Mouse (Mus musculus) heart, embryonic 11.5 days (tissue): ENCODE measurements at regions not wholly inside any gene's neighbourhood (a gene's known extent, or its start where the extent isn't known, plus 50 kb on each side); places are given as distances from the start of the nearest gene placed in this dataset.

ENCODE experiments used
- ATAC-seq: fragments of 200-750 bp; cut with Nextera tagmentation; replicated peaks from 2 replicates; pipeline ENCODE4 v1.8.0; 2017; ENCODE audit warnings: moderate library complexity; ENCODE audit not compliant: insufficient number of reproducible peaks, low FRiP score, low TSS enrichment
- H3K27ac ChIP-seq: fragments of 300-500 bp; sonication (generic); 2 replicates; pipeline ENCODE4 v1.5.1; 2014; ENCODE audit warnings: mild to moderate bottlenecking, low read depth, low read length
- H3K27me3 ChIP-seq: fragments of 300-500 bp; sonication (generic); 2 replicates; pipeline ENCODE4 v1.6.1; 2014; ENCODE audit warnings: mild to moderate bottlenecking, low read length, mixed read lengths; ENCODE audit not compliant: control insufficient read depth, insufficient read depth
- H3K36me3 ChIP-seq: fragments of 300-500 bp; sonication (generic); 2 replicates; pipeline ENCODE4 v1.6.1; 2014; ENCODE audit warnings: mild to moderate bottlenecking, low read length, moderate library complexity, mixed read lengths; ENCODE audit not compliant: control insufficient read depth, insufficient read depth
- H3K4me1 ChIP-seq: fragments of 300-500 bp; sonication (generic); 2 replicates; pipeline ENCODE4 v1.6.1; 2014; ENCODE audit warnings: low read length; ENCODE audit not compliant: control insufficient read depth, insufficient read depth
- H3K4me2 ChIP-seq: fragments of 300-500 bp; sonication (generic); 2 replicates; pipeline ENCODE4 v1.6.1; 2014; ENCODE audit warnings: mild to moderate bottlenecking, moderate library complexity
- H3K4me3 ChIP-seq: fragments of 300-500 bp; sonication (generic); 2 replicates; pipeline ENCODE4 v1.5.1; 2014; ENCODE audit warnings: low read depth, low read length
- H3K9ac ChIP-seq: fragments of 300-500 bp; sonication (generic); 2 replicates; pipeline ENCODE4 v1.6.1; 2014; ENCODE audit warnings: mild to moderate bottlenecking, low read depth, low read length, moderate library complexity
- H3K9me3 ChIP-seq: fragments of 300-500 bp; sonication (generic); replicated peaks from 2 replicates; pipeline ENCODE4 v1.6.1; 2016; ENCODE audit warnings: low read length; ENCODE audit not compliant: control insufficient read depth
- WGBS: fragments of 180-500 bp; shearing (Covaris S2); extraction: QIAGEN DNeasy Blood & Tissue Kit; methylation state at CpG from one replicate; pipeline ENCODE4 v1.1.7; 2014; ENCODE audit not compliant: insufficient replicate concordance; 5-methylcytosine and 5-hydroxymethylcytosine counted together

DNA sequence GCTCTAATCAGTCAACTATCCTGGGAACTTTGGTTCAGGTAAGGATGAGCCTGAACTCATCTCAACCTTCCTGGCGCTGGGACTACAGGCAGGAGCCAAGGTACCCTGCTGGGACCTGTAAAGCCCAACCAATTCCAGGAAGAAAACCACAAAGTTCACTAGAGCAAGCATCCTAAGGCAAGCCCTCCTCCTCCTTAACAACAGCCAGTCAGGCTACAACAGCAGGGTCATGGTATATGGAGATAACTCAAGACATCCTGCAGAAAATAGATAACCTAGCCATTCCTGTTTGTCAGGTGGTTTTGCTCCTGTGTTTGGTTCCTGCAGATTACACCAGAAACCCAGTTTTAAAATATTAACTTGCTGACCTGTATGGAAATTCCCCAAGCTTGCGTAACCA is 128.4 kb downstream of the Matn1 start:
- Histone ChIP-seq H3K4me3 (no peak overlapping the region), H3K27ac (no peak overlapping the region), H3K4me2 (no peak overlapping the region), H3K9ac (no peak overlapping the region), H3K36me3 (no peaks in the 10 kb centered on the region), H3K27me3 (no peaks in the 10 kb centered on the region), H3K4me1 (no peaks in the 10 kb centered on the region), H3K9me3 (no peaks in the 10 kb centered on the region)
- peak; percentile 69; the same call in 1 of the 2 replicates for ATAC-seq
- WGBS: 83% methylated on average over 2 of the region's 2 CpGs

DNA sequence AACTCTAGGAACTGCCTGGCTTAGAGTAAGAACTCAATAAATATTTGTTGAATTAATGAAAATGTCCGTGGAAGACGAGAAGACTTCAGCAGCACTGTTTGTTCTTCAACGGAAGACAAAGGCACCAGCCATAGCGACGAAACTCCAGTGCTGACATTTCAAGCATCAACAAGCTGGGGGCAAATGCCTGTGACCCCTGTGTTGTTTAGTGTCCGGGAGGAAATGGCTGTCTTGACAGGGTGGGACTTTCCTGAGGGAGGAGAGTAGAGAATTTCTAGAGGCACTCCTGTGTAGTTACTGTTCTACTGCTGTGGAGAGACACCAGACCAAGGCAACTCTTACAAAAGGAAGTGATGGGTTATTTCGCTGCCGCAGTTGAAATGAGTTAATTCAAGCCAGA is 129.2 kb downstream of the Matn1 start:
- Histone ChIP-seq H3K4me1 (no peaks in the 10 kb centered on the region), H3K27me3 (no peaks in the 10 kb centered on the region), H3K4me2 (no peak overlapping the region), H3K9me3 (no peaks in the 10 kb centered on the region), H3K9ac (no peak overlapping the region), H3K27ac (no peak overlapping the region; the same call in 1 of the 2 replicates), H3K4me3 (no peak overlapping the region), H3K36me3 (no peaks in the 10 kb centered on the region)
- 51% methylated on average over 8 of the region's 8 CpGs for WGBS
- ATAC-seq: no peak

DNA sequence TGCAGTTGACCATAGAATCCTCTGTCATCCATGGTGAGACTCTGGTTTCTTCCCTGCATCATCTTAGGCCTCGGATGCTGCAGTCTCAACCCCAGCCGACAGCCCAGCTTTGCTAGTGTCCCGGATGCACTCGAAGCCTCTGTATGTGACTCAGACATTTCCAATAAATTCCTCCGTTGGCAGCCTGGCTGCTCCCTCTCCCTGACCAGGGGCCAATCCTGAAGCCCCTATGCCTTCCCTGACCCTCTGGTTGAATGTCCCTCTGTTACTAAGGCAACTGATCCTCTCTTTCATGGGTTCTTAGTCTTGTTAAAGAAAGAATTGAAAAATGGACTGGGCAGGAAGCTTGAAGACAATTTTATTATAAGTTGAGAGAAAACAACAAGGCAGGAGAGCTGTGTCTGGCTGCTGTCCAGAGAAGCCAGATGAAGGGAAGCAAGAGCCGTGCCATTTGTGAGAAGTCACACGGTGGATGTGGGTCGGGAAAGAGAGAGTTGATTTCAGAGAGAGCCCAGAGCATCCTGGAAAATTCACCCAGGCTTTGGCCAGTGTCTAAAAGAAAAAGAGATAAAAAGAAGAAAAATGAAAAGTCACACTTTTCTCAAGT is 131.2 kb downstream of the Matn1 start:
- WGBS: 79% methylated on average over 8 of the region's 8 CpGs
- H3K4me2 ChIP-seq: no peak overlapping the region

DNA sequence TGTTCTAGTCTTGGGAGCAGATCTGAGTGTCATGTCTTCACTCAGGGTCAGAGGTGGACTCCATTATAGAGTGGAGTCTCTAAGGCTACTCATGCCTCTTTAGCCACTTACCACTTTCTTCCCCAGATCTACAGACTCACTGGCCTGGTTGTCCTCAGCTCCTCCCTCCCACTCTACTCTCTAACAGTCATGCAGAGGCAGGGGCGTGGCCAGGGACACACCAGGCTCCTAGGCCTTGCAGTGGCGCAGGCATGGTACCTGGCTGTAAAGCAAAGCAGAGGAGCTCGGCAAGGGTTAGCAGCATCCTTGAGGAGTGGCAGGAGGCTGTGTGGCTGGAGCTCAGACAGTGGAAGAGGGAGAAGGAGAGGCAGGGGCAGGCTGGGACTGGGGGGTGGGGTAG is 132.4 kb downstream of the Matn1 start:
- no peak overlapping the region for H3K27ac ChIP-seq
- WGBS: 43% methylated on average over 3 of the region's 3 CpGs
- no peak overlapping the region for H3K4me3 ChIP-seq
- H3K36me3 ChIP-seq: no peaks in the 10 kb centered on the region
- H3K9me3 ChIP-seq: no peaks in the 10 kb centered on the region
- no peak overlapping the region for H3K4me2 ChIP-seq
- H3K27me3 ChIP-seq: no peaks in the 10 kb centered on the region
- H3K9ac ChIP-seq: no peak overlapping the region
- 0 out of 2 replicates have a peak, but pooled peaks have one; percentile 47 for ATAC-seq
- H3K4me1 ChIP-seq: no peaks in the 10 kb centered on the region

More for the DNA sequence above, 131.2 kb downstream of the Matn1 start:
- Histone ChIP-seq H3K36me3 (no peaks in the 10 kb centered on the region), H3K4me3 (no peak overlapping the region), H3K27me3 (no peaks in the 10 kb centered on the region), H3K4me1 (no peaks in the 10 kb centered on the region), H3K27ac (no peak overlapping the region), H3K9ac (no peak overlapping the region), H3K9me3 (no peaks in the 10 kb centered on the region)
- no peak for ATAC-seq

DNA sequence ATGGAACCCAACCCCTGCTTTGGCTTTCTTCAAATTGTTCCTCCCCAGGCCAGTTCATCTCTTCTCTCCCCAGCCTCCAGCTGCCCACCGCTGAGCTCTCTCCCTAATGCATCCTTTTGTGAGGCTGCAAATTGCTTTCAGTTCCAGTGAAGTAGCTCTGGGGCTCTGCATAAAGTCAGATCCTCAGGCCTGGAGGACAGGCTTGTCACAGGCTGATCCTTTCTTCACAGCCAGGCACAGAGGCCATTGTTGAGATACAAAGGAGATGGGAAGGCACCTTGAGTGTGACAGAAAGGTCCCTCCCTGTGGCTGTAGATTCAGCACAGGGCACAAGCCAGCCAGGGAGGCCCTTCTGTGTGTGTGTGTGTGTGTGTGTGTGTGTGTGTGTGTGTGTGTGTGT is 135.9 kb downstream of the Matn1 start:
- Histone ChIP-seq H3K4me3 (no peak overlapping the region), H3K36me3 (no peaks in the 10 kb centered on the region), H3K4me2 (no peak overlapping the region), H3K4me1 (no peaks in the 10 kb centered on the region), H3K9me3 (no peaks in the 10 kb centered on the region), H3K9ac (no peak overlapping the region), H3K27me3 (no peaks in the 10 kb centered on the region), H3K27ac (no peak overlapping the region)
- ATAC-seq: no peak
- WGBS: 50% methylated on average over 1 of the region's 1 CpGs

DNA sequence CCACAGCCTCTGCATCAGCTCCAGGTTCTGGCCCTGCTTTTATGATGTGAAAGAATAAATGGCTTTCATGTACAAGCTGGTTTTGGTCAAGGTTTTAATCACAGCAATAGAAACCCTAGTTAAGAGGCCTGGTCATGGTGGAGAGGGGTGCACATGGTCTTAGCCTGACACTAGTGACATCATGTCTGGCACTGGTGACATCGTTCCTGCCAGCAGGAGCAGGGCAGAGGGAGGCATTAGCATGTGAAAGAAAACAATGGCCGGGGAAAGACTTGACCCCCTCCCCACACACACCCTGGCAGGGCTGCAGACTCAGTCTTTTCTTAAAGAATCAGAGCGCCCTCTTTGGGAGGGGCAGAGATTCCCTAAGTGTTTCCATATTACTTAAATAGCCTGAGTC is 139.2 kb downstream of the Matn1 start:
- Histone ChIP-seq H3K4me2 (no peak overlapping the region), H3K9me3 (no peaks in the 10 kb centered on the region), H3K27ac (no peak overlapping the region), H3K36me3 (no peaks in the 10 kb centered on the region), H3K4me3 (no peak overlapping the region), H3K4me1 (no peaks in the 10 kb centered on the region), H3K9ac (no peak overlapping the region), H3K27me3 (no peaks in the 10 kb centered on the region)
- ATAC-seq: no peak
- WGBS: 68% methylated on average over 3 of the region's 3 CpGs

DNA sequence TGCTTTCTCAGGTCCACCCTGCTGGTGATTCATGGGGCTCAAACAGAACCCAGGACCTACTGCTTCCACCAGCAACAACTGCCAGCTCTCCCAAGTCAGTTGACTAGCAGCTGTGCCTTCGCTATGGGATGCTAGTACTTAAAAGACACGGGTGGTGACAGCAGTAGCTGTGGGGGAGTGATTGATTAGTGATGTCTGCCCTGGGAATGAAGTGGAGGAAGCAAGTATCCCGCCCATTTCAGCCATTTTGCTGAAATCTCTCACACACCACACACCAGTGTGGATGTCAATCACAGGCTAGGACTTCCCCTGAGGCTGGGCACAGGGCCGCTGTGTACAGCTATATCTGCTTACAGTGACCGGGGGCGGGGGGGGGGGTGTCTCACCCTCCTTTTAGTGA is 153.2 kb downstream of the Matn1 start:
- no peak overlapping the region for H3K9ac ChIP-seq
- H3K4me3 ChIP-seq: no peak overlapping the region
- H3K27ac ChIP-seq: no peak overlapping the region
- no peaks in the 10 kb centered on the region for H3K36me3 ChIP-seq
- no peak for ATAC-seq
- H3K4me1 ChIP-seq: no peaks in the 10 kb centered on the region
- WGBS: 37% methylated on average over 6 of the region's 6 CpGs
- H3K27me3 ChIP-seq: peaks cover 3% of the 10 kb centered on the region; the same call in 1 of the 2 replicates
- no peaks in the 10 kb centered on the region for H3K9me3 ChIP-seq
- no peak overlapping the region for H3K4me2 ChIP-seq

DNA sequence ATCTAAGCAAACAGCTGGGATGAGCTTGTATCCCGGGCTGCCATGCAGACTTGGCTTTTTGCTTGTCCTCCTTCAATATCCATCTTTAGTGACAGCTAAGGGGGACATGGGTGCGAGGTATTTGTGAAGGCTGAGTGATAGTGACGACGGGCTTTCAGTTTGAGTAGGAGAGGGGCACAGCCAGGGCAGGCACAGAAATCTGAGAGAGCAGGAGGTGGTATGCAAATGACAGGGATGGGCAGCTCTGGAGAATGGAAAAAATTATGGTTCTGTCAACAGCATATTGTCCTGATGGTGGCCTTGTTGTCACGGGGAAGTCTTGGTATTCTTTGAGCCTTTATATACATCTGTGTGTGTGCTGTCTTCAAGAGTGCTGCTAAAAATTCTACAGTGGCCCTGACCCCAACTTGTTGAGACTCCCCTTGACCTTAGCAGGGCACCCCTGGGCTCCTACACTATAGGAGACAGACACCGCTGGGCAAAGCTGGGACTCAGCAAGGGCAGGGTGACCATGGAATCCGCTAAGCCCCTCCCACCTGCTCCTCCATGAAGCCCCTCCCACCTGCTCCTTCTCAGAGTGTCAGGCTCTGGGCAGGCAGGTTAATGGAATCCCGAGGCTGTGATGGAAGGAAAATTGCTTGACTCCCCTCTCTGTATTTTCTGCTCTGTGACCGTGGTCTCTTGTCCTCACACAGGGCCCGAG is 156.1 kb downstream of the Matn1 start:
- Histone ChIP-seq H3K4me1 (no peaks in the 10 kb centered on the region), H3K36me3 (no peaks in the 10 kb centered on the region), H3K4me3 (no peak overlapping the region), H3K27ac (no peak overlapping the region), H3K9ac (no peak overlapping the region), H3K4me2 (peak overlapping the region; percentile 23), H3K27me3 (peaks cover 3% of the 10 kb centered on the region; the same call in 1 of the 2 replicates), H3K9me3 (no peaks in the 10 kb centered on the region)
- WGBS: 40% methylated on average over 10 of the region's 10 CpGs
- ATAC-seq: no peak

DNA sequence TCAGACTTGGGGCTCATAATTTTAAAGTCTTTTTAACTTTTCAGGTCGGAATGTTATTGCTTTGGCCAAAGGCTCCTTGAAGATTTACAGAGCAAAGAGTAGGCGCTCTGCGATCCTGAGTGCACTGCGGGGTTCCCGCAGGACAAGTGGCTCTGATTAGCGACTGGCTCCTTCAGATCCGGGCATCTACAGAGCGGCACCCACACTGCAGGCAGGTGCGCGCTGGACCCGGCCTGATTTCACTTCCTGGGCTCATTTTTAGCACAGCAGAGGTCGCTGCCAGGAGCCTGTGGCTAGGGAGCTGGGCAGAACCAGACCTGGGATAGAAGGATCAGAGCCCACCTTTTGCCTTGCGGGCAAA is 156.6 kb downstream of the Matn1 start:
- no peak overlapping the region for H3K27ac ChIP-seq
- no peaks in the 10 kb centered on the region for H3K4me1 ChIP-seq
- H3K9me3 ChIP-seq: no peaks in the 10 kb centered on the region
- no peaks in the 10 kb centered on the region for H3K36me3 ChIP-seq
- no peak overlapping the region for H3K4me3 ChIP-seq
- 16% methylated on average over 13 of the region's 13 CpGs for WGBS
- H3K27me3 ChIP-seq: peaks cover 3% of the 10 kb centered on the region; the same call in 1 of the 2 replicates
- H3K4me2 ChIP-seq: peak overlapping the region; percentile 23
- ATAC-seq: no peak
- no peak overlapping the region for H3K9ac ChIP-seq
